Mouse (Mus musculus): Measurements from ENCODE around the gene Slc28a1.
"Not testable (repeated sequence)": the region's sequence is repeated elsewhere in the genome, so short reads cannot be mapped to it uniquely, and the experiment has no call there.

The Slc28a1 gene

GRCm38 (mm10) chr7:81169351-81169750 is 54.8 kb downstream of the Slc28a1 start:
- no peak for DNase-seq (ENCODE audit: low spot score)

- DNase-seq (ENCODE audit: low spot score) = no peak
These were observed 59.3 kb downstream of the Slc28a1 start for GRCm38 (mm10) chr7:81173931-81174330.

- no peak for DNase-seq (ENCODE audit: low spot score)
These were observed 60.1 kb downstream of the Slc28a1 start for GRCm38 (mm10) chr7:81174654-81175053.

- no peak for DNase-seq (ENCODE audit: low spot score)
These were observed 61.7 kb downstream of the Slc28a1 start for GRCm38 (mm10) chr7:81176187-81176769.

- DNase-seq (ENCODE audit: low spot score) = no peak
These were observed 64.9 kb downstream of the Slc28a1 start for GRCm38 (mm10) chr7:81179494-81179893.

- no peak for DNase-seq (ENCODE audit: low spot score)
These were observed 68.0 kb downstream of the Slc28a1 start for GRCm38 (mm10) chr7:81182492-81183175.

GRCm38 (mm10) chr7:81183181-81183580 is 68.6 kb downstream of the Slc28a1 start:
- no peak for DNase-seq (ENCODE audit: low spot score)

- no peak for DNase-seq (ENCODE audit: low spot score)
These were observed 69.5 kb downstream of the Slc28a1 start for GRCm38 (mm10) chr7:81184136-81184535.

GRCm38 (mm10) chr7:81184651-81185050 is 70.1 kb downstream of the Slc28a1 start:
- no peak for DNase-seq (ENCODE audit: low spot score)

GRCm38 (mm10) chr7:81186036-81186435 is 71.4 kb downstream of the Slc28a1 start:
- not testable (repeated sequence) for DNase-seq (ENCODE audit: low spot score)

- DNase-seq (ENCODE audit: low spot score) = no peak
These were observed 74.6 kb downstream of the Slc28a1 start for GRCm38 (mm10) chr7:81189180-81189579.

- DNase-seq (ENCODE audit: low spot score) = no peak
These were observed 80.9 kb downstream of the Slc28a1 start for GRCm38 (mm10) chr7:81195509-81195908.

GRCm38 (mm10) chr7:81196796-81197195 is 82.2 kb downstream of the Slc28a1 start:
- DNase-seq (ENCODE audit: low spot score) = no peak

- DNase-seq (ENCODE audit: low spot score) = peak; percentile 69
These were observed 83.9 kb downstream of the Slc28a1 start for GRCm38 (mm10) chr7:81198538-81198937.

- no peak for DNase-seq (ENCODE audit: low spot score)
These were observed 84.5 kb downstream of the Slc28a1 start for GRCm38 (mm10) chr7:81199109-81199508.

GRCm38 (mm10) chr7:81199757-81200156 is 85.2 kb downstream of the Slc28a1 start:
- no peak for DNase-seq (ENCODE audit: low spot score)

- no peak for DNase-seq (ENCODE audit: low spot score)
These were observed 87.8 kb downstream of the Slc28a1 start for GRCm38 (mm10) chr7:81202389-81202788.

- DNase-seq (ENCODE audit: low spot score) = not testable (repeated sequence)
These were observed 89.0 kb downstream of the Slc28a1 start for GRCm38 (mm10) chr7:81203576-81203975.

GRCm38 (mm10) chr7:81208944-81209343 is 94.3 kb downstream of the Slc28a1 start:
- peak; percentile 72 for DNase-seq (ENCODE audit: low spot score)

GRCm38 (mm10) chr7:81209979-81210685 is 95.5 kb downstream of the Slc28a1 start:
- no peak for DNase-seq (ENCODE audit: low spot score)

- DNase-seq (ENCODE audit: low spot score) = peak; percentile 69
These were observed 97.2 kb downstream of the Slc28a1 start for GRCm38 (mm10) chr7:81211760-81212159.

GRCm38 (mm10) chr7:81212261-81212681 is 97.7 kb downstream of the Slc28a1 start:
- peak; percentile 73 for DNase-seq (ENCODE audit: low spot score)

- DNase-seq (ENCODE audit: low spot score) = peak; percentile 98
These were observed 98.2 kb downstream of the Slc28a1 start for GRCm38 (mm10) chr7:81212697-81213346.
